Mouse (Mus musculus): ENCODE results near the gene Gm13769. TPM values are rescaled to one million over a fixed set of nuclear protein-coding genes. Genes with fewer than 3 reads are reported as not detected.
"Not testable (repeated sequence)": the region's sequence is repeated elsewhere in the genome, so short reads cannot be mapped to it uniquely, and the experiment has no call there.

The Gm13769 gene
- polyA plus RNA-seq (2011; ENCODE audit: insufficient read depth, insufficient read length, low read depth, missing spikeins): 1.1 and 1.6 TPM in 2 replicates

- H3K27ac ChIP-seq (ENCODE audit: insufficient read depth, low read length); H3K9ac ChIP-seq (ENCODE audit: low read depth, poor library complexity, severe bottlenecking); H3K4me3 ChIP-seq (ENCODE audit: low read depth, low read length); H3K9me3 ChIP-seq (replicated peaks; ENCODE audit: control insufficient read depth, insufficient read depth, low read length, poor library complexity, severe bottlenecking); H3K27me3 ChIP-seq (ENCODE audit: control insufficient read depth, insufficient read depth, low read length, poor library complexity, severe bottlenecking); H3K36me3 ChIP-seq (ENCODE audit: control insufficient read depth, insufficient read depth, low read length, poor library complexity, severe bottlenecking); H3K4me1 ChIP-seq (ENCODE audit: control insufficient read depth, insufficient read depth, low read length): not testable (repeated sequence)
Measured at GRCm38 (mm10) chr2:90321900-90322299, at the start of gene Gm13769. Gene Gm13769, plus strand, starts transcription at chr2:90322200.

- H3K4me3 ChIP-seq (ENCODE audit: low read depth, low read length): no peak within 1 kb of the TSS
- no peaks in the 10 kb centered on the region for H3K4me1 ChIP-seq (ENCODE audit: control insufficient read depth, insufficient read depth, low read length)
- no peak for TF ChIP-seq CTCF (IDR thresholded peaks at IDR 0.05; ENCODE audit: low read depth, low read length)
- TF ChIP-seq POLR2A (IDR thresholded peaks at IDR 0.05; ENCODE audit: insufficient read depth, low read length): no peak
- TF ChIP-seq EP300 (IDR thresholded peaks at IDR 0.05; ENCODE audit: insufficient read depth, low read depth, low read length): no peak
- no peaks in the 10 kb centered on the region for H3K27me3 ChIP-seq (ENCODE audit: control insufficient read depth, insufficient read depth, low read length, poor library complexity, severe bottlenecking)
- no peaks in the 10 kb centered on the region for H3K9me3 ChIP-seq (replicated peaks; ENCODE audit: control insufficient read depth, insufficient read depth, low read length, poor library complexity, severe bottlenecking)
- no peak within 1 kb of the TSS for H3K27ac ChIP-seq (ENCODE audit: insufficient read depth, low read length)
- H3K36me3 ChIP-seq (ENCODE audit: control insufficient read depth, insufficient read depth, low read length, poor library complexity, severe bottlenecking): no peaks in the 10 kb centered on the region
- no peak within 1 kb of the TSS for H3K9ac ChIP-seq (ENCODE audit: low read depth, poor library complexity, severe bottlenecking)
Measured at GRCm38 (mm10) chr2:90292741-90293140, 29.3 kb upstream of the Gm13769 start, which contains the start of gene Olfr1272. Gene Olfr1272, minus strand, starts transcription at chr2:90292841.

GRCm38 (mm10) chr2:90346694-90347093 lies 24.7 kb downstream of the Gm13769 start:
- H3K27ac ChIP-seq (ENCODE audit: insufficient read depth, low read length); H3K36me3 ChIP-seq (ENCODE audit: control insufficient read depth, insufficient read depth, low read length, poor library complexity, severe bottlenecking); H3K4me3 ChIP-seq (ENCODE audit: low read depth, low read length); H3K9ac ChIP-seq (ENCODE audit: low read depth, poor library complexity, severe bottlenecking); H3K27me3 ChIP-seq (ENCODE audit: control insufficient read depth, insufficient read depth, low read length, poor library complexity, severe bottlenecking); H3K4me1 ChIP-seq (ENCODE audit: control insufficient read depth, insufficient read depth, low read length); H3K9me3 ChIP-seq (replicated peaks; ENCODE audit: control insufficient read depth, insufficient read depth, low read length, poor library complexity, severe bottlenecking): not testable (repeated sequence)

- H3K9me3 ChIP-seq (replicated peaks; ENCODE audit: control insufficient read depth, insufficient read depth, low read length, poor library complexity, severe bottlenecking); H3K27me3 ChIP-seq (ENCODE audit: control insufficient read depth, insufficient read depth, low read length, poor library complexity, severe bottlenecking); H3K27ac ChIP-seq (ENCODE audit: insufficient read depth, low read length); H3K9ac ChIP-seq (ENCODE audit: low read depth, poor library complexity, severe bottlenecking); H3K4me3 ChIP-seq (ENCODE audit: low read depth, low read length); H3K4me1 ChIP-seq (ENCODE audit: control insufficient read depth, insufficient read depth, low read length); H3K36me3 ChIP-seq (ENCODE audit: control insufficient read depth, insufficient read depth, low read length, poor library complexity, severe bottlenecking): not testable (repeated sequence)
Measured at GRCm38 (mm10) chr2:90351047-90351446, 29.0 kb downstream of the Gm13769 start.

GRCm38 (mm10) chr2:90351540-90351939 lies 29.5 kb downstream of the Gm13769 start:
- not testable (repeated sequence) for H3K4me1 ChIP-seq (ENCODE audit: control insufficient read depth, insufficient read depth, low read length); H3K9me3 ChIP-seq (replicated peaks; ENCODE audit: control insufficient read depth, insufficient read depth, low read length, poor library complexity, severe bottlenecking); H3K36me3 ChIP-seq (ENCODE audit: control insufficient read depth, insufficient read depth, low read length, poor library complexity, severe bottlenecking); H3K4me3 ChIP-seq (ENCODE audit: low read depth, low read length); H3K27ac ChIP-seq (ENCODE audit: insufficient read depth, low read length); H3K9ac ChIP-seq (ENCODE audit: low read depth, poor library complexity, severe bottlenecking); H3K27me3 ChIP-seq (ENCODE audit: control insufficient read depth, insufficient read depth, low read length, poor library complexity, severe bottlenecking)

GRCm38 (mm10) chr2:90359229-90359628 lies 37.2 kb downstream of the Gm13769 start:
- not testable (repeated sequence) for H3K9ac ChIP-seq (ENCODE audit: low read depth, poor library complexity, severe bottlenecking); H3K4me1 ChIP-seq (ENCODE audit: control insufficient read depth, insufficient read depth, low read length); H3K36me3 ChIP-seq (ENCODE audit: control insufficient read depth, insufficient read depth, low read length, poor library complexity, severe bottlenecking); H3K9me3 ChIP-seq (replicated peaks; ENCODE audit: control insufficient read depth, insufficient read depth, low read length, poor library complexity, severe bottlenecking); H3K4me3 ChIP-seq (ENCODE audit: low read depth, low read length); H3K27me3 ChIP-seq (ENCODE audit: control insufficient read depth, insufficient read depth, low read length, poor library complexity, severe bottlenecking); H3K27ac ChIP-seq (ENCODE audit: insufficient read depth, low read length)

GRCm38 (mm10) chr2:90360199-90360598 lies 38.2 kb downstream of the Gm13769 start:
- not testable (repeated sequence) for H3K27me3 ChIP-seq (ENCODE audit: control insufficient read depth, insufficient read depth, low read length, poor library complexity, severe bottlenecking); H3K9ac ChIP-seq (ENCODE audit: low read depth, poor library complexity, severe bottlenecking); H3K4me3 ChIP-seq (ENCODE audit: low read depth, low read length); H3K36me3 ChIP-seq (ENCODE audit: control insufficient read depth, insufficient read depth, low read length, poor library complexity, severe bottlenecking); H3K9me3 ChIP-seq (replicated peaks; ENCODE audit: control insufficient read depth, insufficient read depth, low read length, poor library complexity, severe bottlenecking); H3K4me1 ChIP-seq (ENCODE audit: control insufficient read depth, insufficient read depth, low read length); H3K27ac ChIP-seq (ENCODE audit: insufficient read depth, low read length)

Other genes starting within 250 kb of the Gm13769 start
- not detected in 2 replicates for gene Olfr1269, start 200.8 kb upstream of the Gm13769 start, polyA plus RNA-seq (2011; ENCODE audit: insufficient read depth, insufficient read length, low read depth, missing spikeins)
- gene Olfr32, start 179.9 kb upstream of the Gm13769 start, polyA plus RNA-seq (2011; ENCODE audit: insufficient read depth, insufficient read length, low read depth, missing spikeins): not detected in 2 replicates
- not detected in 2 replicates for gene Olfr1270, start 169.1 kb upstream of the Gm13769 start, polyA plus RNA-seq (2011; ENCODE audit: insufficient read depth, insufficient read length, low read depth, missing spikeins)
- not detected in 2 replicates for gene Olfr1506, start 97.7 kb upstream of the Gm13769 start, polyA plus RNA-seq (2011; ENCODE audit: insufficient read depth, insufficient read length, low read depth, missing spikeins)
- not detected in 2 replicates for gene Olfr142, start 64.6 kb upstream of the Gm13769 start, polyA plus RNA-seq (2011; ENCODE audit: insufficient read depth, insufficient read length, low read depth, missing spikeins)
- gene Olfr1271, start 51.2 kb upstream of the Gm13769 start, polyA plus RNA-seq (2011; ENCODE audit: insufficient read depth, insufficient read length, low read depth, missing spikeins): 0.11 TPM in 1 of 2 replicates, not detected in the other
- not detected in 2 replicates for gene Olfr1272, start 29.4 kb upstream of the Gm13769 start, polyA plus RNA-seq (2011; ENCODE audit: insufficient read depth, insufficient read length, low read depth, missing spikeins)
- gene Olfr1274-ps, start 76.5 kb downstream of the Gm13769 start, polyA plus RNA-seq (2011; ENCODE audit: insufficient read depth, insufficient read length, low read depth, missing spikeins): not detected in 2 replicates